Mouse (Mus musculus): ENCODE data around the gene Hnf1b.
A peak's percentile ranks its signal among the peaks of the same experiment; 100 is the strongest.

DNA sequence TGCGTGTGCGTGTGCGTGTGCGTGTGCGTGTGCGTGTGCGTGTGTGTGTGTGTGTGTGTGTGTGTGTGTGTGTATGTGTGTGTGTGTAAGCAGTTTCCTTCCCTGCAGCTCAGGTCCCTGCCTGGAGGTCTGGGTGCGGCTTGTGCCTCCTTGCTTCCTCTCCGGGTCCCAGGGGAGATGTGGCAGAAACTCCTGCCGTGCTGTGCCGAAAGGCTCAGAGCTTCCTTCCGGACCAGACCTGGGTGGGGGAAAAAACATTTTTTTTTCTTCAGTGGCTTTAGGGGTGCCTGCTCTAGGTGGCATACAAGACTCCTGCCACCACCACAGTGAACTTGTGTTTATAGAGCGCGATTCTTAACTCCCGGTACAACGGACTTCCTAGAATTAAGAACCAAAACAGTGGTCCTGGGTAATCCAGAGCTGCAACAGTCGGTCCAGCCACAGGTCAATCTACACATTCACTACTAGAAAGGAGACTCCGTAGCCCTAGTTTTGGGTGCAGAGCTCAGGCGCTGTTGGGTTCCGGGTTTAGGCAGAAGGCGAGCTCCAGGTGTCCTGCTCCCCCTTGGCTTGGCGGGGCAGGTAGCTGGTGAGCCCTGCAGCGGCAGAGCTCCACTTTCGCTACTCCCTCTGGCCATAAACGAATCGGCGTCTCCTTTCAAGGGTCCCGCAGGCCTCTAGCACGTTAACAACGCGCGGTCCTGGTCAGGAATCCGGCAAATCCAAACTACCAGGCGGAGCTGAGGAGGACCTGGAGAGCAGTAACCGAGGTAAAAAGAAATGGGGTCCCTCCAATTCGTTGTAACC, at the start of gene Hnf1b:
- TF ChIP-seq MEF2A (IDR thresholded peaks at IDR 0.05; ENCODE audit: borderline replicate concordance, low read depth, low read length): peak; percentile 19; the same call in 1 of the 2 replicates
- TF ChIP-seq POLR2A (IDR thresholded peaks at IDR 0.05; ENCODE audit: low read depth, low read length): peak; percentile 37; the same call in 1 of the 2 replicates
- no peak for TF ChIP-seq CTCF (conservative IDR thresholded peaks at IDR 0.05 in 1 of 2, IDR thresholded peaks at IDR 0.05 in 1 of 2; ENCODE audit: low read depth in 2 of 2, low read length in 2 of 2)
- peak; percentile 47 for TF ChIP-seq TCF12 (IDR thresholded peaks at IDR 0.05; ENCODE audit: low read depth, low read length)
- no peak for TF ChIP-seq E2F4 (IDR thresholded peaks at IDR 0.05; ENCODE audit: insufficient replicate concordance, low read depth, low read length)
- no peak for TF ChIP-seq NELFE (IDR thresholded peaks at IDR 0.05; ENCODE audit: low read depth, low read length)
- peak; percentile 83 for TF ChIP-seq EP300 (IDR thresholded peaks at IDR 0.05; ENCODE audit: low read length)
- peak; percentile 42; the same call in 1 of the 2 replicates for TF ChIP-seq SIN3A (IDR thresholded peaks at IDR 0.05; ENCODE audit: low read length)
- no peak for TF ChIP-seq JUND (conservative IDR thresholded peaks at IDR 0.05; ENCODE audit: low read depth, low read length)
- TF ChIP-seq SMC3 (IDR thresholded peaks at IDR 0.05; ENCODE audit: low read depth, low read length): no peak; the same call in 1 of the 2 replicates
- 0 out of 2 replicates have a peak, but pooled peaks have one; percentile 51 for TF ChIP-seq MAZ (IDR thresholded peaks at IDR 0.05; ENCODE audit: low read depth, low read length)
- no peak for TF ChIP-seq GABPA (IDR thresholded peaks at IDR 0.05; ENCODE audit: insufficient replicate concordance, low read depth, low read length)
